Mouse (Mus musculus) ES-Bruce4 (cell line): Measurements from ENCODE around the gene Cdh18.

Experiments
- CTCF ChIP-seq: IDR thresholded peaks from one replicate; pipeline ENCODE4 v1.8.1; 2011; ENCODE audit warnings: low read depth, low read length
- EP300 ChIP-seq: IDR thresholded peaks from 2 replicates; pipeline ENCODE4 v1.6.1; 2011; ENCODE audit warnings: low read depth, low read length; ENCODE audit not compliant: insufficient read depth
- POLR2A ChIP-seq: IDR thresholded peaks from one replicate; pipeline ENCODE4 v1.8.1; 2011; ENCODE audit warnings: low read length; ENCODE audit not compliant: insufficient read depth

GRCm38 (mm10) chr15:23403792-23404191 is 855.0 kb downstream of the Cdh18 start:
- TF ChIP-seq EP300 (no peak), CTCF (no peak), POLR2A (no peak)
